Mouse (Mus musculus) retina, postnatal 1 day (tissue): ENCODE measurements around the gene Ntrk3.

ENCODE experiments used
- DNase-seq: peaks from one replicate; pipeline ENCODE4 v3.0.0-alpha.2; 2012

The Ntrk3 gene

GRCm38 (mm10) chr7:78737614-78738210, at the start of gene Ntrk3:
Gene Ntrk3, minus strand, starts transcription at chr7:78738012.
- no peak for DNase-seq

- no peak for DNase-seq
Measured at GRCm38 (mm10) chr7:78785906-78786305, 48.1 kb upstream of the Ntrk3 start.

- peak; percentile 94 for DNase-seq
Measured at GRCm38 (mm10) chr7:78782639-78783581, 45.1 kb upstream of the Ntrk3 start, which contains the start of the genes Mrps11 and Mrpl46. Gene Mrps11, plus strand, starts transcription at chr7:78783119. Gene Mrpl46, minus strand, starts transcription at chr7:78783531.

GRCm38 (mm10) chr7:78778741-78779140, 40.9 kb upstream of the Ntrk3 start:
- no peak for DNase-seq

- no peak for DNase-seq
Measured at GRCm38 (mm10) chr7:78770936-78771335, 33.1 kb upstream of the Ntrk3 start.

- DNase-seq = no peak
Measured at GRCm38 (mm10) chr7:78769075-78769652, 31.4 kb upstream of the Ntrk3 start.

GRCm38 (mm10) chr7:78767929-78768531, 30.2 kb upstream of the Ntrk3 start:
- no peak for DNase-seq

GRCm38 (mm10) chr7:78766019-78766683, 28.3 kb upstream of the Ntrk3 start:
- peak; percentile 87 for DNase-seq

GRCm38 (mm10) chr7:78765215-78765631, 27.4 kb upstream of the Ntrk3 start:
- peak; percentile 82 for DNase-seq

GRCm38 (mm10) chr7:78763801-78764200, 26.0 kb upstream of the Ntrk3 start:
- no peak for DNase-seq

GRCm38 (mm10) chr7:78754458-78755000, 16.7 kb upstream of the Ntrk3 start:
- DNase-seq = no peak

- DNase-seq = no peak
Measured at GRCm38 (mm10) chr7:78753752-78754457, 16.1 kb upstream of the Ntrk3 start.

GRCm38 (mm10) chr7:78752961-78753360, 15.1 kb upstream of the Ntrk3 start:
- DNase-seq = no peak

- no peak for DNase-seq
Measured at GRCm38 (mm10) chr7:78743731-78744385, 6.0 kb upstream of the Ntrk3 start.

- DNase-seq = no peak
Measured at GRCm38 (mm10) chr7:78739351-78740000, 1.7 kb upstream of the Ntrk3 start.

- no peak for DNase-seq
Measured at GRCm38 (mm10) chr7:78737196-78737595, 616 bp downstream of the Ntrk3 start.

GRCm38 (mm10) chr7:78731391-78731790, 6.4 kb downstream of the Ntrk3 start:
- no peak for DNase-seq

- DNase-seq = no peak
Measured at GRCm38 (mm10) chr7:78724591-78724990, 13.2 kb downstream of the Ntrk3 start.

- DNase-seq = no peak
Measured at GRCm38 (mm10) chr7:78722051-78722450, 15.8 kb downstream of the Ntrk3 start.
